Mouse (Mus musculus): Measurements from ENCODE around the gene Oxct1. TPM values are rescaled to one million over a fixed set of nuclear protein-coding genes. Genes with fewer than 3 reads are reported as not detected.

Gene Oxct1
- total RNA-seq, 2 experiments from 2014 or later = 43.5 to 187 TPM

- no peak for ATAC-seq (ENCODE audit: poor library complexity, severe bottlenecking)
Observed at GRCm38 (mm10) chr15:4101025-4101424, 74.8 kb downstream of the Oxct1 start.

- ATAC-seq (ENCODE audit: poor library complexity, severe bottlenecking) = no peak
Observed at GRCm38 (mm10) chr15:4104319-4104718, 78.1 kb downstream of the Oxct1 start.

GRCm38 (mm10) chr15:4105498-4105897, 79.3 kb downstream of the Oxct1 start:
- no peak for ATAC-seq (ENCODE audit: poor library complexity, severe bottlenecking)

- ATAC-seq (ENCODE audit: poor library complexity, severe bottlenecking) = no peak
Observed at GRCm38 (mm10) chr15:4119962-4120361, 93.8 kb downstream of the Oxct1 start.

- no peak for ATAC-seq (ENCODE audit: poor library complexity, severe bottlenecking)
Observed at GRCm38 (mm10) chr15:4124648-4125047, 98.5 kb downstream of the Oxct1 start.

- no peak for ATAC-seq (ENCODE audit: poor library complexity, severe bottlenecking)
Observed at GRCm38 (mm10) chr15:4138524-4138923, 112.3 kb downstream of the Oxct1 start.

- no peak for ATAC-seq (ENCODE audit: poor library complexity, severe bottlenecking)
Observed at GRCm38 (mm10) chr15:4139516-4139915, 113.3 kb downstream of the Oxct1 start.

- no peak for ATAC-seq (ENCODE audit: poor library complexity, severe bottlenecking)
Observed at GRCm38 (mm10) chr15:4145352-4145751, 119.2 kb downstream of the Oxct1 start.

GRCm38 (mm10) chr15:4147700-4148099, 121.5 kb downstream of the Oxct1 start:
- ATAC-seq (ENCODE audit: poor library complexity, severe bottlenecking) = no peak

- ATAC-seq (ENCODE audit: poor library complexity, severe bottlenecking) = no peak
Observed at GRCm38 (mm10) chr15:4148649-4149389, 122.6 kb downstream of the Oxct1 start.

- ATAC-seq (ENCODE audit: poor library complexity, severe bottlenecking) = no peak
Observed at GRCm38 (mm10) chr15:4154646-4155045, 128.5 kb downstream of the Oxct1 start.

GRCm38 (mm10) chr15:4167946-4168345, 141.8 kb downstream of the Oxct1 start:
- no peak for ATAC-seq (ENCODE audit: poor library complexity, severe bottlenecking)

- no peak for ATAC-seq (ENCODE audit: poor library complexity, severe bottlenecking)
Observed at GRCm38 (mm10) chr15:4171600-4171999, 145.4 kb downstream of the Oxct1 start.

- no peak for ATAC-seq (ENCODE audit: poor library complexity, severe bottlenecking)
Observed at GRCm38 (mm10) chr15:4197913-4198312, 171.7 kb downstream of the Oxct1 start.

Other genes starting within 250 kb of the Oxct1 start
- gene Fbxo4, start 46.8 kb upstream of the Oxct1 start, total RNA-seq (2015) = 17.1 and 21.9 TPM in 2 replicates
- 15.5 and 21.4 TPM in 2 replicates for gene Fbxo4, start 46.8 kb upstream of the Oxct1 start, total RNA-seq (2017)
- gene AW549877, start 30.6 kb upstream of the Oxct1 start, total RNA-seq (2015) = 37.9 and 39.1 TPM in 2 replicates
- 11.5 and 14.6 TPM in 2 replicates for gene AW549877, start 30.6 kb upstream of the Oxct1 start, total RNA-seq (2017)

Data from megakaryocyte, adult 5-6 weeks (primary cell).